Mouse (Mus musculus) left cerebral cortex, postnatal 25 days (tissue): Measurements from ENCODE around the gene Hint1. TPM values are rescaled to one million over a fixed set of nuclear protein-coding genes. Genes with fewer than 3 reads are reported as not detected.

Experiments
- DNase-seq, 2 experiments: peaks; one replicate each; pipeline ENCODE4 v3.0.0; 2022; ENCODE audit warnings: low spot score in 2 of 2, mixed read lengths in 1 of 2
- intact Hi-C: fragments of 180-260 bp; cut with DNase I; formaldehyde crosslinking; loops from one replicate; pipeline ENCODE4 v1.15.1; 2025
- total RNA-seq, 2 experiments: library from RNA; stranded (reverse); gene quantifications; 2 replicates each; pipeline ENCODE4 v1.2.3; 2021

The Hint1 gene
- total RNA-seq, 2 experiments from 2014 or later: 236 to 265 TPM

- intact Hi-C loops: loop anchor here (2.0 to 10.0 kb wide), 2 partner anchors 74 to 296 kb away; partner anchors contain the start of gene Cdc42se2
- DNase-seq: peak; percentile 95 to 99
Observed at GRCm38 (mm10) chr11:54860256-54861038, 5.7 kb upstream of the Hint1 start, which contains the start of gene Lyrm7. TSS of gene Lyrm7 (minus strand) at chr11:54860916.

- intact Hi-C loops: loop anchor here (1.0 to 10.0 kb wide), 3 partner anchors 75 to 297 kb away; partner anchors contain the start of gene Cdc42se2
- no peak for DNase-seq
Observed at GRCm38 (mm10) chr11:54861471-54862420, 4.4 kb upstream of the Hint1 start.

GRCm38 (mm10) chr11:54862621-54863520, 3.3 kb upstream of the Hint1 start:
- intact Hi-C loops: loop anchor here (1.0 to 10.0 kb wide), 2 partner anchors 160 to 298 kb away; no protein-coding TSS in a partner anchor
- peak; percentile 62 to 76 for DNase-seq

GRCm38 (mm10) chr11:54865330-54866085, 675 bp upstream of the Hint1 start:
- no peak for DNase-seq
- intact Hi-C loops: loop anchor here (10.0 kb wide), 1 partner anchor 301 kb away; no protein-coding TSS in a partner anchor

GRCm38 (mm10) chr11:54867049-54867385, 834 bp downstream of the Hint1 start:
- intact Hi-C loops: loop anchor here (10.0 kb wide), 1 partner anchor 302 kb away; no protein-coding TSS in a partner anchor
- DNase-seq: no peak

- intact Hi-C loops: loop anchor here (10.0 kb wide), 1 partner anchor 303 kb away; no protein-coding TSS in a partner anchor
- no peak for DNase-seq
Observed at GRCm38 (mm10) chr11:54867903-54868434, 1.8 kb downstream of the Hint1 start.

GRCm38 (mm10) chr11:54868445-54868844, 2.3 kb downstream of the Hint1 start:
- intact Hi-C loops: loop anchor here (10.0 kb wide), 1 partner anchor 304 kb away; no protein-coding TSS in a partner anchor
- no peak for DNase-seq

- no peak for DNase-seq
- intact Hi-C loops: loop anchor here (10.0 kb wide), 1 partner anchor 305 kb away; no protein-coding TSS in a partner anchor
Observed at GRCm38 (mm10) chr11:54869318-54869717, 3.1 kb downstream of the Hint1 start.

GRCm38 (mm10) chr11:54871831-54872537, 5.8 kb downstream of the Hint1 start:
- intact Hi-C loops: no loop called here
- DNase-seq: no peak

- no peak for DNase-seq
- intact Hi-C loops: no loop called here
Observed at GRCm38 (mm10) chr11:54876031-54876430, 9.8 kb downstream of the Hint1 start.

- no peak for DNase-seq
Observed at GRCm38 (mm10) chr11:54878893-54879292, 12.7 kb downstream of the Hint1 start.

GRCm38 (mm10) chr11:54879434-54879833, 13.3 kb downstream of the Hint1 start:
- intact Hi-C loops: loop anchor here (1.0 kb wide), 1 partner anchor 105 kb away; no protein-coding TSS in a partner anchor
- peak; percentile 64 to 77 for DNase-seq

More at GRCm38 (mm10) chr11:54878893-54879292, 12.7 kb downstream of the Hint1 start:
- intact Hi-C loops: loop anchor here (1.0 kb wide), 1 partner anchor 105 kb away; no protein-coding TSS in a partner anchor

- intact Hi-C loops: loop anchor here (1.0 to 10.0 kb wide), 4 partner anchors 47 to 275 kb away; partner anchors contain the start of gene Slc36a3
- DNase-seq: no peak
Observed at GRCm38 (mm10) chr11:54879922-54880321, 13.7 kb downstream of the Hint1 start.

- DNase-seq: no peak
- intact Hi-C loops: loop anchor here (2.0 to 10.0 kb wide), 3 partner anchors 46 to 274 kb away; partner anchors contain the start of gene Slc36a3
Observed at GRCm38 (mm10) chr11:54881051-54881474, 14.9 kb downstream of the Hint1 start.

- intact Hi-C loops: loop anchor here (5.0 to 10.0 kb wide), 2 partner anchors 155 to 272 kb away; partner anchors contain the start of gene Slc36a3
- DNase-seq: no peak
Observed at GRCm38 (mm10) chr11:54882671-54883070, 16.5 kb downstream of the Hint1 start.

- intact Hi-C loops: loop anchor here (5.0 to 10.0 kb wide), 2 partner anchors 153 to 270 kb away; partner anchors contain the start of gene Slc36a3
- DNase-seq: no peak
Observed at GRCm38 (mm10) chr11:54884197-54884828, 18.1 kb downstream of the Hint1 start.
